In the genomic region with DNA sequence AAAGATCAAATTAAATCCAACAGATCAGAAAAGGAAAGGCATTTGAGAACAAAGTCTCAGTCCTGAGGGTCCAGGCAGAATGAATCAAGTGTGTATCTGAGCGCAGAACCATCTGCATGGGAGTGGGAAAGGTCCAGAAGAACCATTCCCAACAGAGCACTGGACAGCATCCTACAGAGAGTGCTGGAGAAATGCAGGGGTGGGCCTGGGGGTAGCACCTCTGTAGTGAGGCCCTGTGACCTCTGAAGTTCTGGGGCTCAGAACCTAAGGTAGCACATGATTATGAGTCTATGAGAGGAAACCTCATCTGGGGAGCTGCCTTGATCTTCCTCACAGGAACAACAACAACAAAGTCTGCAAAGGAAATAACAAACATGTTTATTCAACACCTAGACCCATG, we compare ENCODE assay signal across 32 mouse cellular contexts.
"Had no signal": no experiment of that assay in that cellular context is flagged by ENCODE, and none has a peak within 500 bp of the region (broad histone marks: within the 10 kb centered on the region; RNA-seq: fewer than 3 reads in every experiment).

No protein-coding gene starts in this region.

- H3K36me3 ChIP-seq: limb, embryonic 10.5 days; limb, embryonic 12.5 days; limb, embryonic 13.5 days; limb, embryonic 15.5 days; liver, embryonic 12.5 days; liver, embryonic 13.5 days; liver, embryonic 15.5 days; lung, embryonic 15.5 days; midbrain, embryonic 10.5 days; midbrain, embryonic 12.5 days; midbrain, embryonic 13.5 days; midbrain, embryonic 15.5 days; neural tube, embryonic 12.5 days had no signal

- H3K9ac ChIP-seq: limb, embryonic 12.5 days; limb, embryonic 13.5 days; limb, embryonic 15.5 days; liver, embryonic 12.5 days; liver, embryonic 13.5 days; liver, embryonic 14.5 days; liver, embryonic 15.5 days; liver, postnatal 0 days; lung, embryonic 14.5 days; lung, embryonic 15.5 days; midbrain, embryonic 12.5 days; midbrain, embryonic 13.5 days; midbrain, embryonic 15.5 days; neural tube, embryonic 12.5 days had no signal

- ATAC-seq: liver, embryonic 12.5 days; liver, postnatal 0 days; lung, postnatal 0 days; midbrain, embryonic 13.5 days; midbrain, embryonic 15.5 days; midbrain, embryonic 16.5 days had no signal

- H3K4me1 ChIP-seq: liver, embryonic 15.5 days had no signal

- DNase-seq: left cerebral cortex, postnatal 4 days; liver; liver, embryonic 13.5 days; liver, postnatal 0 days; lung, adult 18-20 months; lung, adult 2 months; lung, embryonic 14.5 days; lung, postnatal 10 days; lung, postnatal 14 days; lung, postnatal 36 days; lung, postnatal 4 days; midbrain, embryonic 14.5 days had no signal

- H3K4me3 ChIP-seq: limb, embryonic 10.5 days; limb, embryonic 12.5 days; limb, embryonic 13.5 days; limb, embryonic 15.5 days; liver, embryonic 12.5 days; liver, embryonic 13.5 days; liver, embryonic 15.5 days; lung, embryonic 15.5 days; megakaryocyte, embryonic 14.5 days; midbrain, embryonic 10.5 days; midbrain, embryonic 12.5 days; midbrain, embryonic 13.5 days; midbrain, embryonic 15.5 days; myocyte; neural tube, embryonic 12.5 days had no signal

- H3K9me3 ChIP-seq: limb, embryonic 10.5 days; limb, embryonic 12.5 days; limb, embryonic 13.5 days; limb, embryonic 15.5 days; liver, embryonic 12.5 days; liver, embryonic 13.5 days; liver, embryonic 15.5 days; lung, embryonic 15.5 days; megakaryocyte, embryonic 14.5 days; midbrain, embryonic 10.5 days; midbrain, embryonic 12.5 days; midbrain, embryonic 13.5 days; midbrain, embryonic 15.5 days; neural tube, embryonic 12.5 days had no signal

- H3K27ac ChIP-seq: limb, embryonic 10.5 days; limb, embryonic 12.5 days; limb, embryonic 13.5 days; limb, embryonic 15.5 days; liver, embryonic 12.5 days; liver, embryonic 13.5 days; liver, embryonic 14.5 days; liver, embryonic 15.5 days; lung, embryonic 15.5 days; macrophage; midbrain, embryonic 10.5 days; midbrain, embryonic 12.5 days; midbrain, embryonic 13.5 days; midbrain, embryonic 15.5 days; neural tube, embryonic 12.5 days had no signal

- H3K4me2 ChIP-seq: limb, embryonic 12.5 days; limb, embryonic 13.5 days; limb, embryonic 15.5 days; liver, embryonic 11.5 days; liver, embryonic 12.5 days; liver, embryonic 13.5 days; liver, embryonic 15.5 days; lung, embryonic 14.5 days; lung, embryonic 15.5 days; midbrain, embryonic 11.5 days; midbrain, embryonic 12.5 days; midbrain, embryonic 13.5 days; midbrain, embryonic 15.5 days; neural tube, embryonic 12.5 days had no signal

- H3K27me3 ChIP-seq: limb, embryonic 12.5 days; limb, embryonic 13.5 days; limb, embryonic 15.5 days; liver, embryonic 12.5 days; liver, embryonic 13.5 days; liver, embryonic 15.5 days; lung, embryonic 15.5 days; midbrain, embryonic 12.5 days; midbrain, embryonic 13.5 days; midbrain, embryonic 15.5 days; neural tube, embryonic 12.5 days had no signal
